Mouse (Mus musculus): Measurements from ENCODE around the gene Tm9sf2. TPM values are rescaled to one million over a fixed set of nuclear protein-coding genes. Genes with fewer than 3 reads are reported as not detected.
"Not testable (repeated sequence)": the region's sequence is repeated elsewhere in the genome, so short reads cannot be mapped to it uniquely, and the experiment has no call there.

Tm9sf2 gene
- polyA plus RNA-seq, 1 experiment from 2014 or later = 115 TPM

GRCm38 (mm10) chr14:122075485-122076200 lies 31.2 kb upstream of the Tm9sf2 start:
- Histone ChIP-seq H3K4me1 (no peaks in the 10 kb centered on the region), H3K36me3 (no peaks in the 10 kb centered on the region), H3K4me3 (no peak overlapping the region), H3K27ac (no peak overlapping the region), H3K9me3 (replicated peaks) (no peaks in the 10 kb centered on the region), H3K27me3 (ENCODE audit: low read depth, poor library complexity, severe bottlenecking) (no peaks in the 10 kb centered on the region)
- DNase-seq (ENCODE audit: low spot score) = no peak
- WGBS = 90% methylated on average over 21 of the region's 21 CpGs

GRCm38 (mm10) chr14:122077017-122077416 lies 29.8 kb upstream of the Tm9sf2 start:
- no peaks in the 10 kb centered on the region for H3K4me1 ChIP-seq
- no peak overlapping the region for H3K27ac ChIP-seq
- no peaks in the 10 kb centered on the region for H3K9me3 ChIP-seq (replicated peaks)
- WGBS = 86% methylated on average over 3 of the region's 3 CpGs
- H3K4me3 ChIP-seq = no peak overlapping the region
- H3K27me3 ChIP-seq (ENCODE audit: low read depth, poor library complexity, severe bottlenecking) = no peaks in the 10 kb centered on the region
- no peaks in the 10 kb centered on the region for H3K36me3 ChIP-seq
- DNase-seq (ENCODE audit: low spot score) = no peak

GRCm38 (mm10) chr14:122079428-122079827 lies 27.4 kb upstream of the Tm9sf2 start:
- no peaks in the 10 kb centered on the region for H3K27me3 ChIP-seq (ENCODE audit: low read depth, poor library complexity, severe bottlenecking)

GRCm38 (mm10) chr14:122079921-122080320 lies 26.9 kb upstream of the Tm9sf2 start:
- Histone ChIP-seq H3K4me3 (no peak overlapping the region), H3K27ac (no peak overlapping the region), H3K4me1 (no peaks in the 10 kb centered on the region), H3K36me3 (no peaks in the 10 kb centered on the region), H3K27me3 (ENCODE audit: low read depth, poor library complexity, severe bottlenecking) (no peaks in the 10 kb centered on the region), H3K9me3 (replicated peaks) (no peaks in the 10 kb centered on the region)
- no peak for DNase-seq (ENCODE audit: low spot score)
- 86% methylated on average over 5 of the region's 5 CpGs for WGBS

More at GRCm38 (mm10) chr14:122079428-122079827, 27.4 kb upstream of the Tm9sf2 start:
- Histone ChIP-seq H3K36me3 (no peaks in the 10 kb centered on the region), H3K27ac (no peak overlapping the region), H3K4me3 (no peak overlapping the region), H3K9me3 (replicated peaks) (no peaks in the 10 kb centered on the region), H3K4me1 (no peaks in the 10 kb centered on the region)
- peak; percentile 59 for DNase-seq (ENCODE audit: low spot score)
- WGBS = 51% methylated on average over 6 of the region's 6 CpGs

- Histone ChIP-seq H3K4me1 (no peaks in the 10 kb centered on the region), H3K27ac (no peak overlapping the region), H3K9me3 (replicated peaks) (no peaks in the 10 kb centered on the region), H3K4me3 (no peak overlapping the region), H3K36me3 (no peaks in the 10 kb centered on the region), H3K27me3 (ENCODE audit: low read depth, poor library complexity, severe bottlenecking) (no peaks in the 10 kb centered on the region)
- DNase-seq (ENCODE audit: low spot score) = no peak
- 56% methylated on average over 3 of the region's 3 CpGs for WGBS
These were observed 25.5 kb upstream of the Tm9sf2 start for GRCm38 (mm10) chr14:122081308-122081707.

- no peaks in the 10 kb centered on the region for H3K36me3 ChIP-seq
- WGBS = 86% methylated on average over 7 of the region's 7 CpGs
- no peak for DNase-seq (ENCODE audit: low spot score)
- H3K9me3 ChIP-seq (replicated peaks) = no peaks in the 10 kb centered on the region
- H3K27me3 ChIP-seq (ENCODE audit: low read depth, poor library complexity, severe bottlenecking) = no peaks in the 10 kb centered on the region
- H3K27ac ChIP-seq = no peak overlapping the region
- H3K4me1 ChIP-seq = no peaks in the 10 kb centered on the region
- H3K4me3 ChIP-seq = no peak overlapping the region
These were observed 23.3 kb upstream of the Tm9sf2 start for GRCm38 (mm10) chr14:122083499-122083898.

GRCm38 (mm10) chr14:122087956-122088355 lies 18.9 kb upstream of the Tm9sf2 start:
- Histone ChIP-seq H3K36me3 (no peaks in the 10 kb centered on the region), H3K27me3 (ENCODE audit: low read depth, poor library complexity, severe bottlenecking) (no peaks in the 10 kb centered on the region), H3K4me3 (no peak overlapping the region), H3K4me1 (no peaks in the 10 kb centered on the region), H3K9me3 (replicated peaks) (no peaks in the 10 kb centered on the region), H3K27ac (no peak overlapping the region)
- 80% methylated on average over 5 of the region's 5 CpGs for WGBS
- DNase-seq (ENCODE audit: low spot score) = no peak

- no peaks in the 10 kb centered on the region for H3K4me1 ChIP-seq
- H3K27ac ChIP-seq = no peak overlapping the region
- no peak overlapping the region for H3K4me3 ChIP-seq
- H3K27me3 ChIP-seq (ENCODE audit: low read depth, poor library complexity, severe bottlenecking) = no peaks in the 10 kb centered on the region
- H3K9me3 ChIP-seq (replicated peaks) = no peaks in the 10 kb centered on the region
- 84% methylated on average over 4 of the region's 4 CpGs for WGBS
- no peaks in the 10 kb centered on the region for H3K36me3 ChIP-seq
- DNase-seq (ENCODE audit: low spot score) = no peak
These were observed 14.5 kb upstream of the Tm9sf2 start for GRCm38 (mm10) chr14:122092363-122092762.

GRCm38 (mm10) chr14:122096331-122096730 lies 10.5 kb upstream of the Tm9sf2 start:
- Histone ChIP-seq H3K4me3 (no peak overlapping the region), H3K9me3 (replicated peaks) (no peaks in the 10 kb centered on the region), H3K27me3 (ENCODE audit: low read depth, poor library complexity, severe bottlenecking) (no peaks in the 10 kb centered on the region), H3K36me3 (no peaks in the 10 kb centered on the region), H3K27ac (no peak overlapping the region), H3K4me1 (no peaks in the 10 kb centered on the region)
- 96% methylated on average over 11 of the region's 11 CpGs for WGBS
- DNase-seq (ENCODE audit: low spot score) = no peak

- no peak for DNase-seq (ENCODE audit: low spot score)
- H3K27me3 ChIP-seq (ENCODE audit: low read depth, poor library complexity, severe bottlenecking) = no peaks in the 10 kb centered on the region
- H3K4me3 ChIP-seq = no peak overlapping the region
- 90% methylated on average over 4 of the region's 4 CpGs for WGBS
- no peaks in the 10 kb centered on the region for H3K9me3 ChIP-seq (replicated peaks)
- no peaks in the 10 kb centered on the region for H3K36me3 ChIP-seq
- no peak overlapping the region for H3K27ac ChIP-seq
- no peaks in the 10 kb centered on the region for H3K4me1 ChIP-seq
These were observed 7.3 kb upstream of the Tm9sf2 start for GRCm38 (mm10) chr14:122099584-122099983.

GRCm38 (mm10) chr14:122101890-122102289 lies 4.9 kb upstream of the Tm9sf2 start:
- H3K27ac ChIP-seq; DNase-seq (ENCODE audit: low spot score); H3K9me3 ChIP-seq (replicated peaks); H3K4me3 ChIP-seq; H3K36me3 ChIP-seq; H3K27me3 ChIP-seq (ENCODE audit: low read depth, poor library complexity, severe bottlenecking): not testable (repeated sequence)
- 87% methylated on average over 9 of the region's 9 CpGs for WGBS
- peaks cover 18% of the 10 kb centered on the region for H3K4me1 ChIP-seq

GRCm38 (mm10) chr14:122104881-122105280 lies 2.0 kb upstream of the Tm9sf2 start:
- H3K27ac ChIP-seq = peak overlapping the region; percentile 83

GRCm38 (mm10) chr14:122105391-122106285 lies 1.2 kb upstream of the Tm9sf2 start:
- Histone ChIP-seq H3K4me1 (peaks cover 34% of the 10 kb centered on the region), H3K27me3 (ENCODE audit: low read depth, poor library complexity, severe bottlenecking) (no peaks in the 10 kb centered on the region), H3K9me3 (replicated peaks) (no peaks in the 10 kb centered on the region), H3K27ac (peak overlapping the region; percentile 83), H3K4me3 (peak overlapping the region; percentile 87), H3K36me3 (peaks cover 2% of the 10 kb centered on the region)
- WGBS = 71% methylated on average over 16 of the region's 16 CpGs
- DNase-seq (ENCODE audit: low spot score) = no peak

More at GRCm38 (mm10) chr14:122104881-122105280, 2.0 kb upstream of the Tm9sf2 start:
- Histone ChIP-seq H3K27me3 (ENCODE audit: low read depth, poor library complexity, severe bottlenecking) (no peaks in the 10 kb centered on the region), H3K36me3 (no peaks in the 10 kb centered on the region), H3K4me3 (peak overlapping the region; percentile 87), H3K4me1 (peaks cover 34% of the 10 kb centered on the region), H3K9me3 (replicated peaks) (no peaks in the 10 kb centered on the region)
- peak; percentile 99 for DNase-seq (ENCODE audit: low spot score)
- WGBS = 1% methylated on average over 24 of the region's 24 CpGs

Data from limb, embryonic 10.5 days (tissue).